Mouse (Mus musculus) liver, postnatal 0 days (tissue): Measurements from ENCODE around the gene Etv4.

ENCODE experiments used
- CTCF ChIP-seq: sonication (generic); IDR thresholded peaks from 2 replicates; pipeline ENCODE4 v1.5.1; 2016; ENCODE audit warnings: antibody characterized with exemption, low read depth
- EP300 ChIP-seq: IDR thresholded peaks from 2 replicates; pipeline ENCODE4 v1.6.1; 2016; ENCODE audit warnings: antibody characterized with exemption, low read depth, mild to moderate bottlenecking

DNA sequence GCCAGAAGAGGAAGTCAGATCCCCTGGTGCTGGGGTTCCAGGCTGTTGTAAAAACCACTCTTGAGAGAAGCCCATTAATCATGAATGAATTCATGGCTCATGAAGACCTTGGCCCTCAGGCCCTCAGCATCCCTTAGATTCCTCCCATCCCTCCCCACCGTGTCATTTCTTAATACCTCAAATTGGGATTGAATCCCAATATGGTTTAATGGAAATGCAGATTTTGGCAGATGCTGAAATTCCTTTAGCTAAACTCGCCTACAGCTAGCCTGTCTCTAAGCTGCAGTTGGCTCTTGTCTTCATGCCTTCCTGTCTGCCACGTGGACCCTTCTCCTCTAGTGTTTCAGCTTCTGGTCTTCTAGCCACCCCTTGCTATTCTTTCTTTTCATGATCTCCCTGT, 38.0 kb upstream of the Etv4 start:
- TF ChIP-seq CTCF (no peak), EP300 (no peak)
